Mouse (Mus musculus) right cerebral cortex, postnatal 36 days (tissue): ENCODE measurements around the gene Pip4p1.
"Not testable (repeated sequence)": the region's sequence is repeated elsewhere in the genome, so short reads cannot be mapped to it uniquely, and the experiment has no call there.

ENCODE experiments used
- DNase-seq, 2 experiments: peaks; one replicate each; pipeline ENCODE4 v3.0.0; 2022; ENCODE audit warnings: low spot score in 2 of 2, mixed read lengths in 1 of 2

The Pip4p1 gene

DNA sequence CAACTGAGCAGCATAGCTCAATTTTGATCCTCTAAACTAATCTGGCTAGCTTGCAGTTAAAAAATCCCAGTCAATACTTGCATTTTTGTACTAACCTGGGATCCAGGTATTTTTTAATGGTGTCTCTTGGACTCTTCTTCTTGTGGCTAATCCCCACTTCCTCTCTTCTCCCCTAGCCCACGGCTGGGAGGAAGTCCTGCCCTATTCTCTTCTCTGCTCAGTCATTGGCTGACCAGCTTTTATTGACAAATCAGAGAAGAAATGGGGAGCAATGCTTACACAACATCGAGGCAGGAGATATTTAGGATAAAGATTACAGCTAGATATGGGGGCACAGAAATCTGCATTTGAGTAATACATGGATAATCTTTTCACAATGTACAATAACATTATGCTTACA lies 8.3 kb upstream of the Pip4p1 start:
- DNase-seq: no peak

- no peak for DNase-seq
Measured at GRCm38 (mm10) chr14:50938119-50938908, 7.7 kb upstream of the Pip4p1 start.

- DNase-seq: no peak
Measured at GRCm38 (mm10) chr14:50936649-50937048, 6.0 kb upstream of the Pip4p1 start.

DNA sequence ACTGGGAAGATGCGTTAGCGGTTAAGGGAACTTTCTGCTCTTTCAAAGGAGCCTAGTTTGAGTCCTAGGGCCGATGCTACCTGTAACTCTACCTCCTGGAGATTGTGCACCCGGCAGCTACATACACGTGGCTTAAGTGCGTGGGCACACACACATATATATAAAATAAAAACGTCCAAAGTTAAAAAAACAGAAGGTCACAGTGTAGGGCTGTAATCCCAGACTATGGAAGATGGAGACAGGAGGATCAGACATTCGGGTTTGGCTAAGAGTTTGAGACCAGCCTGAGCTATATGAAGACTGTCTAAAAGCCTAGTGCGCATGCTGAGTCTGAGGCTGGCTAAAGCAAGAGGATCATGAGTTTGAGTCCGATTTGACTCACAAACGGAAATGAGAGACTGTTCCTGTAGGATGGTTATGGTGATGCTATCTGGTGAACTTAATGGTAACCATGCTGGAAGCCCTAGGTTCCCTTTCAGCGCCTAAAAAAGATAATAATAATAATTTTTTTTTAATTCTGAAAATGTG lies 901 bp upstream of the Pip4p1 start:
- no peak for DNase-seq

DNA sequence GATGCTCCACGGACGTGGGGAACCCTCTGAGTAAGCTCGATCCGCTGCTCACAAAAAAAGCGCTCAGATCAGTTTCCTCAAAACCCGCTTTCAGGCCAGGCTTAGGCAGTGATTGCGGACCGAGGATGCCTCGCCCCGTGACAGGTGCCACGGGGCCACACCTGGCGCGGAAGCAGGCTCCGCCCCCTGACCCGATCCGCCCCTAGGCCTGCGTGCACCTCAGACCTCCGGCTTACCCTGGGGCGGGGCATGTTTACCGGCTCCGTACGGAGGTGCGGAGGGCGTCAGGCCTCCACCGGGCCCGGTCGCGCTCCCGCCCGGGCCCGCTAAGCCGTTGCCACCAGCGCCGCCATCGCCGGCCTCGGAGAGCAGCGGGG lies 291 bp downstream of the Pip4p1 start:
- peak; percentile 41 to 42 for DNase-seq

DNA sequence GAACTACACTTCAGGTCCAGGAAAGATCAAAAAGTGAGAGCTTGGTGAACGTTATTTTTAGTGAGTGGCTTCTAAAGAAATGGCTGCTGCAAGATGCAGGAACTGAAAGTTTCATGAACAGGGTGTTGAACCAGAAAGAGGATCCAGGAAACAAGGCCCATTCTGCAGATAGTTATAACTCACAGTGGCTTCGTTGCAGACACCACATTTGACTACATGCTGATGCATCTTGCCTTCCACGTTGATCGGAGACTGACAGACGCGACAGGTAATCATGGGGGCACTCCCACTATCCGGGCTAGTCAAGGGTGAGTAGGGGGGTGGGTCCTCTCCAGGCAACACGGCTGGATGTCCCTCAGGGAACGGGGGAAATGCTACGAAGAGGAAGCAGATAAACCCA lies 705 bp downstream of the Pip4p1 start:
- DNase-seq: peak in 1 of 2 experiments; percentile 14

- DNase-seq: no peak
Measured at GRCm38 (mm10) chr14:50927366-50927765, 3.3 kb downstream of the Pip4p1 start.

DNA sequence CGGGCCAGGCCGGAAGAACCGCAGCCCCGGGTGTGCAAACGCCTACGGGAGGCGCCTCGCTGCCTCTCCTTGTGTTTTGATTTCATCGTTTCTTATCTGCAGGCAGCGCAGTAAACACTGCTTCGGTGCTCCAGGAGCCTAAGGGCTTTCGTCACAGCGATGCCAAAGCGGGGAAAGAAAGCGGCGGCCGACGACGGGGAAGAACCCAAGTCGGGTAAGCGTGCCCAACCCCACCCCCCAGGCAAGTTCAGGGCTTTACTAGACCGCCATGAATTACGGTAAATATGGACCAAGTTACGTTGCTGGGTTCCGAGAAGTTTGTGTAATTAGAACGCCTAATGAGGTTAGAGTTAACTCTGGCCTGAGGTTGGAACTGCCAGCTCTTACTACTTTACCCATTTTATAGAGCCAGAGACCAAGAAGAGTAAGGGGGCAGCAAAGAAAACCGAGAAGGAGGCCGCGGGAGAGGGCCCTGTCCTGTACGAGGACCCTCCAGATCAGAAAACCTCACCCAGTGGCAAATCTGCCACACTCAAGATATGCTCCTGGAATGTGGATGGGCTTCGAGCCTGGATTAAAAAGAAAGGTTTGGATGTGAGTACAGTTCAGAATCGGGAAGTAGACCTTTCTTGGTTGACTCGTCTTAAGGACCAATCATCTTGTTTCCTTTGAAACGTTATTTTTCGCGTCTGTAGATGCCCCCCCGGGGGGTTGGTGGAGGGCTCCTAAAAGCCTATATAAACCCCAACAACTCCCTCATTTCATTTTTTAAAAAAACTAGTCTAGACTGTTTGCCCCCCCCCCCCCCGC lies 5.3 kb downstream of the Pip4p1 start:
- DNase-seq: no peak

DNA sequence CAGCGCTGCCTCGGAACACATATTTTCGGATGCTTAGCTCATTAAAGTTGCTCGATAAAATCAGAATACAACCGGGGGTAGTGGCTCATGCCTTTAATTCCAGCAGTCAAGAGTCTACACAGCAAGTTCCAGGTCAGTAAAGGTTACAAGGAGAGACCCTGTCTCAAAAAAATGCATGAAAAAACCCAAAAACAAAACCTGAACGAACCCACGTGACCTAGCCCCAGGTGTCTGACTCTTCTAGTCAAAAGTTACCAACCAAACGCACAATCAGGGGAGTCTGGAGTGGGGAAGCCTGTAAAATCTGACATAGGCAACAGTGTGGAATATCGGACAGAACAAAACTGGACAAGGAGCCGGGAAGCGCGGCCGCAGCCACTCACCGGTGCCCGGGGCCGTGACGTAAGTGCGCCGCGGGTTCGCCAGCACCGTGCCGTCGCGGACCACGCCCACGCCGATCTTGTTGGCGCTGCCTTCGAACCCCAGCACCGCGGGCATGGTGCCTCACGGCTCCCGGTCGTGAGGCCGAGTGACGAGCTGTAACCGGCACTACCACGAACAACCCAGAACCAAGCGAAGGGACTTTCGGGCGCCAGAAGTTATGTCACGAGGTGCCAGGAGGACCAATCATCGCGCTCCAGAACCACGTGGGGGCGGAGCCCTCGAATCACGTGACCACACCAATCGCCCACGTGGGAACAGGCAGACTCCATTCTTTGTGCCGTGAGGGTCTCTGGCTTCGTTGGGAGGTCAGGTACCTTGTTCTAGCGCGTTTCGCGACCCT lies 6.2 kb downstream of the Pip4p1 start, which contains the start of the genes Osgep and Apex1:
TSS of gene Osgep (minus strand) at position 613 of the 784 bp plus-strand sequence.
TSS of gene Apex1 (plus strand) at position 688 of the 784 bp plus-strand sequence.
- DNase-seq: peak; percentile 97

DNA sequence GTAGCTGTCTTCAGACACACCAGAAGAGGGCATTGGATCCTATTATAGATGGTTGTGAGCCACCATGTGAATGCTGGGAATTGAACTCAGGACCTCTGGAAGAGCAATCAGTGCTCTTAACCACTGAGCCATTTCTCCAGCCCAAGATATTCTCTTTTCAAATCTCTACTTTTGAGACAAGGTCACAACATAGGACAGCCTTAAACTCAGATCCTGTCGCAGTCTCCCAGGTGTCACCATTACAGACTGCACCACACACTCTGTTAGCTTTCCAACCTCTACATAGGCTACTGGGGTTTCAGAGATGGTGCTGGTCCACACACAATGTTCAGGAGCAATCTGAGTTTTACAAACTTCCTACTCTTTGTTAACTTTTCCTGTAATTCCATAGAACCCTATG lies 7.2 kb downstream of the Pip4p1 start:
- not testable (repeated sequence) for DNase-seq

DNA sequence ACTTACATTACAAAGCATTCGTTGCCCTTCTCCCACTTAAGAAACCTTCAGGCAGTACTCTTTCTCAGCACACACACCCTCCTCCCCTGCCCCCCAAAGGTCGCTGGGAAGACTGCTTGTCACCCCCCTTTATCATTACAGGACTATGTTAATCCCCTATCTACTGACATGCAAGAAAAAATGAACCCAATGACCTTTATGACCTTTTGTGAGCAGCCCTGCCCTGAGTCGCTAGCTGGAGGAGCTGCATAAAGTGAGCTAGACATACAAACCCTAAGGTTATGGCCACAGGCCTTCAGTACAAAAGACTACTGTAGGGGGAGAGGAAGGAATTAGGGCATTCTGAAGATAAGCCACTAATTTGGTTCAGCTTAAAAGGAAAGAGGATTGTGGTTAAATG lies 19.3 kb downstream of the Pip4p1 start:
- no peak for DNase-seq

- DNase-seq: no peak
Measured at GRCm38 (mm10) chr14:50908126-50908525, 22.5 kb downstream of the Pip4p1 start.

DNA sequence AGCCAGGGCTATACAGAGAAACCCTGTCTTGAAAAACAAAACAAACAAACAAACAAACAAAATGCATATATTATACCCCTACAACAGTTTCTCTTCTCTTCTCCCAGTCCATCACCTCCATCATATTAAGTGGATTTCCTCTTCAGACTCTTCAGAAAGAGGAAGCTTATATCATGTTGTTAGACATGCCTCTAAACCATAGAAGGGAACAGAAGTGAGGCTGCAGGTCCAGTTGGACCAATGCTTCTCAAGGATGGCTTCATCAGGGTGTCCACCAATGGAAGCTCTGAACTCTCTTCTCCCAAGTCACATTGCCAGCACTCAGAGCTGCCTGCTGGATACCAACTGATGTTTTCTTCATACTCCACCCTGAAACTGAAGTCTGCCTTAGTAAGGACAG lies 25.3 kb downstream of the Pip4p1 start:
- not testable (repeated sequence) for DNase-seq

- no peak for DNase-seq
Measured at GRCm38 (mm10) chr14:50904828-50905129, 25.9 kb downstream of the Pip4p1 start.

- DNase-seq: no peak
Measured at GRCm38 (mm10) chr14:50903973-50904827, 26.5 kb downstream of the Pip4p1 start.

GRCm38 (mm10) chr14:50897992-50898391 lies 32.7 kb downstream of the Pip4p1 start:
- DNase-seq: not testable (repeated sequence)

DNA sequence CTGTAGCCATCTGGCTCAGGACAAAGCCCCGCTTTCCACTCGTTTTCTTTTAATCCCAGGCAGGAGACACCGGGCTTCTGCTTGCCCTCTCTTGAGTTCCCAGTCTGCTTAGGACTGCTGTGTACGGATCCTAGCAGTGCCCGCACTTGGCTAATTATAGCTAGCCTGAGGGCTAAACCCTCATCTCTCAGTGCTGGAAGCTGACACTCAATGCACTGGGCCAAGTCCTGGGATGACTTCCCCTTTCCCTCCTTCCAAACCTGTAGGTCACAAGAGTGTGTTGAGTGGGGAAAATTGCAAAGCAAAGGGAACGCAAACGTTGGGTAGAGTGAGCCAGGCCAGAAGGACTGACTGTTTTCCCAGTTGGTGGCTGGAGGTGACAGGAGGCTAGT lies 33.3 kb downstream of the Pip4p1 start, which contains the start of gene Klhl33:
TSS of gene Klhl33 (minus strand) at position 134 of the 392 bp plus-strand sequence.
- no peak for DNase-seq

DNA sequence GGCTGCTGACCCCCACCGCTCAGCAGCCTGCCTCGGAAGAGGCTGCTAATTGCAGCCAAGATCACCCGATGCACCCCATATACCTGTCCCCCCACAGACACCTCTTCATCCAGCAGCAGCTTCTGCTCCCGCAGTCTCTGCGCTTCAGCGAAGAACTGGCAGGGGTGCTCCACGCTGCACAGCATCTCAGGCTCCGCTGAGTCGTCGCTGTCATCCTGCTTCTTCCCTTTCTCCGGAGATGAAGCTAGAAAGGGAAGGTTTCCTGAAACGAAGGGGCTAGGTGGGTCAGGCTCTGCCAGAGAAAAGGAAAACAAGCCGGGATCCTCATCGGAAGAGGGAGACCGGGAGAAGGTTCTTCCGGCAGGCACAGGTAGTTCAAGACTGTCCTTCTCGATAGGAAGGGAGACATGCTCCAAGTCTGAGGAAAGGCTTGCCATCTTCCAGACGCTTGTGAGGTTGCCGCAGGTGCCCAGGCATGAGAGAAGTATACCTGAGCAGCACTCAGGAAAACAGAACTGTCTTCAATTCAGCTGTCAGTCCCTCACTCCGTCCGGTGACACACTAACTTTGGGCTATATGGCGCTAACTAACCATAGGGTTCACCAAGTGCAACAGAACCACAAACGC lies 33.8 kb downstream of the Pip4p1 start:
- DNase-seq: no peak

DNA sequence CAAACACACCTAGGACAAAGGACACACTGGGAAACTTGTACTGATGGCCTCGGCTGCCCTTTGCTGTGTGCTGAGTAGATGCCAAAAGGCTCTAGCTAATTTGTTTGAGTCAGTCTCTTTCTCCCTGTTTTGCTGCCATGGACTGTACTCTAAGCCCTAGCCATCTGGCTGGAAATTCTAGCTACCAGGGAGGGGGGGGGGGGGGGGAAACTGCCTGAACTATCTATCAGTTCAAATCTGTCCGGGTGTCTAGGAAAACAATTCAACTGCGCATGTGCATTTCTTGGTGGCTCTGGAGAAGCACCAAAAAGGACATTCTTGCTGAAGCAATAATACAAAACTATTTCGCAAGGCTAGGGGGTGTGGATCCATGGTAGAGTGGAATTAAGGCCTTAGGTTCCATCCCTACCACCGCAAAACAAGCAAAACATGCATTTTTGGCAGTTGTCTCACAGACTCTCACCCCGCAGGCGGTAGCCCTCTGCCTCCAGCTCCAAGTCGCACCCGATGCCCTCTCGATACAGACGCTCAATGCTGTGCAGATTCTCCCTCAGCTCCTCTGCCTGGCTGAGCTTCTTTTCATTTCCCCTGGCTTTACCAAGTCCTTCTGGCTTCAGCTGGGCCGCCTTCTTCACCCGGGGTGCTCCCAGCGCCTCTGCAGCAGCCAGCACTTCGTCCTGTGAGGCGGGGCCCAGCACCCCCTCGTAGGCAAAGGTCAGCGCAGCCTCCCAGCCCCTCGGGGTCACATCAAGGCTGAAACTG lies 34.5 kb downstream of the Pip4p1 start:
- DNase-seq: no peak

- DNase-seq: no peak
Measured at GRCm38 (mm10) chr14:50895407-50895806, 35.2 kb downstream of the Pip4p1 start.
